ENCODE assay signal across 19 mouse cellular contexts in genomic region chr7:105808385-105808784, GRCm38 (mm10). TPM values are rescaled to one million over a fixed set of nuclear protein-coding genes. Genes with fewer than 3 reads are reported as not detected.
DNase-seq lines count a peak whose midpoint lies in the region; ATAC-seq and TF ChIP-seq lines count a peak whose summit lies in the region.
"Had no signal": no experiment of that assay in that cellular context is flagged by ENCODE, and none has a peak within 500 bp of the region (broad histone marks: within the 10 kb centered on the region; RNA-seq: fewer than 3 reads in every experiment).

No protein-coding gene starts in this region.

- no peaks in the 10 kb centered on the region for H3K27me3 ChIP-seq in lung, embryonic 14.5 days (ENCODE audit: insufficient read depth, low read length)
- no peaks in the 10 kb centered on the region for H3K27me3 ChIP-seq in kidney, postnatal 0 days (ENCODE audit: insufficient read depth, low read length)
- H3K27me3 ChIP-seq in stomach, postnatal 0 days (ENCODE audit: control insufficient read depth, insufficient read depth, low read length), result no peaks in the 10 kb centered on the region
- H3K27me3 ChIP-seq: forebrain, embryonic 13.5 days; hindbrain, embryonic 15.5 days; megakaryocyte, embryonic 14.5 days; midbrain, embryonic 15.5 days had no signal

- ATAC-seq in lung, embryonic 14.5 days (ENCODE audit: insufficient read depth), result no peak
- ATAC-seq in kidney, postnatal 0 days (replicated peaks; ENCODE audit: low FRiP score, low read depth), result no peak
- ATAC-seq in monocyte, adult 5-6 weeks (replicated peaks; ENCODE audit: insufficient number of reproducible peaks, low FRiP score, low TSS enrichment, poor library complexity, severe bottlenecking), result no peak
- no peak for ATAC-seq in stomach, postnatal 0 days (ENCODE audit: low FRiP score, low TSS enrichment)
- ATAC-seq: forebrain, embryonic 13.5 days; intestine, embryonic 16.5 days; midbrain, embryonic 15.5 days had no signal

- H3K9ac ChIP-seq in lung, embryonic 14.5 days, result no peak overlapping the region
- H3K9ac ChIP-seq in kidney, postnatal 0 days (ENCODE audit: low read depth, low read length), result no peak overlapping the region
- no peak overlapping the region for H3K9ac ChIP-seq in stomach, postnatal 0 days (ENCODE audit: low read length)
- H3K9ac ChIP-seq: forebrain, embryonic 13.5 days; hindbrain, embryonic 15.5 days; midbrain, embryonic 15.5 days had no signal

- H3K4me1 ChIP-seq in lung, embryonic 14.5 days (ENCODE audit: insufficient read depth), result peaks cover 6% of the 10 kb centered on the region
- H3K4me1 ChIP-seq in lung, adult 2 months (ENCODE audit: control insufficient read depth, insufficient read depth, low read length), result peaks cover 19% of the 10 kb centered on the region
- peaks cover 10% of the 10 kb centered on the region; the same call in 1 of the 2 replicates for H3K4me1 ChIP-seq in kidney, postnatal 0 days (replicated peaks; ENCODE audit: insufficient read depth, low read length)
- 0 out of 2 replicates have a peak, but pooled peaks cover 3% of the 10 kb centered on the region for H3K4me1 ChIP-seq in stomach, postnatal 0 days (replicated peaks; ENCODE audit: control insufficient read depth, insufficient read depth)

- no peaks in the 10 kb centered on the region for H3K9me3 ChIP-seq in lung, embryonic 14.5 days (ENCODE audit: low read depth, low read length)
- H3K9me3 ChIP-seq in kidney, postnatal 0 days (replicated peaks; ENCODE audit: low read length), result no peaks in the 10 kb centered on the region
- H3K9me3 ChIP-seq in stomach, postnatal 0 days (ENCODE audit: control insufficient read depth, low read length), result no peaks in the 10 kb centered on the region
- H3K9me3 ChIP-seq: embryonic facial prominence, embryonic 10.5 days; forebrain, embryonic 13.5 days; hindbrain, embryonic 15.5 days; megakaryocyte, embryonic 14.5 days; midbrain, embryonic 15.5 days had no signal

- TF ChIP-seq EP300 in stomach, postnatal 0 days (optimal IDR thresholded peaks at IDR 0.05), result no peak

- no peak overlapping the region for H3K4me2 ChIP-seq in lung, embryonic 14.5 days
- no peak overlapping the region for H3K4me2 ChIP-seq in kidney, postnatal 0 days (ENCODE audit: low read length)
- no peak overlapping the region for H3K4me2 ChIP-seq in stomach, postnatal 0 days (replicated peaks; ENCODE audit: low read depth)
- H3K4me2 ChIP-seq: forebrain, embryonic 13.5 days; hindbrain, embryonic 15.5 days; midbrain, embryonic 15.5 days had no signal

- TF ChIP-seq POLR2A in lung, adult 2 months (IDR thresholded peaks at IDR 0.05; ENCODE audit: borderline replicate concordance, extremely low read depth, low read depth, low read length), result no peak

- peaks cover 23% of the 10 kb centered on the region for H3K36me3 ChIP-seq in lung, embryonic 14.5 days (ENCODE audit: insufficient read depth)
- peaks cover 13% of the 10 kb centered on the region; the same call in 1 of the 2 replicates for H3K36me3 ChIP-seq in kidney, postnatal 0 days (ENCODE audit: insufficient read depth, low read length)
- H3K36me3 ChIP-seq in stomach, postnatal 0 days (ENCODE audit: control insufficient read depth, insufficient read depth, low read length), result no peaks in the 10 kb centered on the region

- TF ChIP-seq CTCF in lung, embryonic 14.5 days (IDR thresholded peaks at IDR 0.05; ENCODE audit: low read depth), result no peak
- TF ChIP-seq CTCF in lung, adult 2 months (IDR thresholded peaks at IDR 0.05; ENCODE audit: insufficient read depth, low read length), result no peak
- TF ChIP-seq CTCF in kidney, postnatal 0 days (IDR thresholded peaks at IDR 0.05; ENCODE audit: low read depth), result no peak
- no peak for TF ChIP-seq CTCF in stomach, postnatal 0 days (IDR thresholded peaks at IDR 0.05; ENCODE audit: low read depth)

- H3K27ac ChIP-seq in lung, embryonic 14.5 days (ENCODE audit: low read depth), result no peak overlapping the region
- no peak overlapping the region for H3K27ac ChIP-seq in kidney, postnatal 0 days
- no peak overlapping the region for H3K27ac ChIP-seq in stomach, postnatal 0 days (replicated peaks)
- H3K27ac ChIP-seq: embryonic facial prominence, embryonic 10.5 days; forebrain, embryonic 13.5 days; hindbrain, embryonic 15.5 days; midbrain, embryonic 15.5 days had no signal

- DNase-seq in heart, adult 9 months (ENCODE audit: low spot score in 2 of 2), result peak; percentile 49 to 75
- DNase-seq in heart, postnatal 10 days, result no peak
- peak; percentile 33 for DNase-seq in lung, embryonic 14.5 days
- no peak for DNase-seq in lung, adult 2 months
- DNase-seq in kidney, postnatal 0 days (ENCODE audit: low spot score), result peak; percentile 37
- no peak for DNase-seq in stomach, postnatal 0 days (ENCODE audit: low spot score)
- DNase-seq: adrenal gland, postnatal 10 days; B cell, adult 2 months; cerebellum, adult 11-12 months; cerebellum, postnatal 25 days; retina, postnatal 1 day had no signal

- WGBS in lung, embryonic 14.5 days, result 85% methylated on average over 1 of the region's 1 CpGs
- WGBS in lung, adult 2 months, result 40% methylated on average over 1 of the region's 1 CpGs
- WGBS in kidney, postnatal 0 days, result 72% methylated on average over 1 of the region's 1 CpGs
- 92% methylated on average over 1 of the region's 1 CpGs for WGBS in stomach, postnatal 0 days

- no peak overlapping the region for H3K4me3 ChIP-seq in lung, embryonic 14.5 days (ENCODE audit: low read depth, low read length)
- H3K4me3 ChIP-seq in lung, adult 2 months (replicated peaks; ENCODE audit: extremely low read depth, low read depth, low read length), result no peak overlapping the region
- no peak overlapping the region for H3K4me3 ChIP-seq in kidney, postnatal 0 days (replicated peaks; ENCODE audit: low read depth, low read length)
- no peak overlapping the region for H3K4me3 ChIP-seq in stomach, postnatal 0 days (ENCODE audit: low read depth, low read length)
- H3K4me3 ChIP-seq: embryonic facial prominence, embryonic 10.5 days; forebrain, embryonic 13.5 days; hindbrain, embryonic 15.5 days; midbrain, embryonic 15.5 days had no signal

- intact Hi-C loops in heart, postnatal 10 days (cut with DNase I), result loop anchor here (2.0 to 5.0 kb wide), 2 partner anchors 30 to 326 kb away; partner anchors contain the start of gene Cavin3

RNA-seq across cellular contexts. Expression of gene Mrpl17, which starts 2.5 kb away (rescaled TPM):
- 100 to 1,000 TPM in 1 of 2 experiments, 10 to 100 TPM in 1; 100.0 to 110 TPM for total RNA-seq in heart, postnatal 10 days (2021)
- 384 and 388 TPM in 2 replicates for polyA plus RNA-seq in lung, embryonic 14.5 days (2014; fragmentation: Nextera tagmentation; extraction: Ambion mirVana)
- polyA plus RNA-seq in lung, adult 2 months (2012; rRNA removed), result 142 and 172 TPM in 2 replicates
- 415 and 457 TPM in 2 replicates for polyA plus RNA-seq in kidney, postnatal 0 days (2015; fragmentation: Nextera tagmentation; extraction: Ambion mirVana)
- total RNA-seq in monocyte, adult 5-6 weeks (2017), result 12.5 to 18.7 TPM (median 17.9 TPM) in 3 replicates
- polyA plus RNA-seq in stomach, postnatal 0 days (2015; fragmentation: Nextera tagmentation; extraction: Ambion mirVana), result 320 and 359 TPM in 2 replicates

RNA-seq across cellular contexts. Expression of gene Dchs1, which starts 20.9 kb away (rescaled TPM):
- total RNA-seq in heart, postnatal 10 days (2021), result 10 to 100 TPM; 30.6 to 34.2 TPM
- polyA plus RNA-seq in lung, embryonic 14.5 days (2014; fragmentation: Nextera tagmentation; extraction: Ambion mirVana), result 17.7 and 20.7 TPM in 2 replicates
- 13.9 and 14.8 TPM in 2 replicates for polyA plus RNA-seq in lung, adult 2 months (2012; rRNA removed)
- polyA plus RNA-seq in kidney, postnatal 0 days (2015; fragmentation: Nextera tagmentation; extraction: Ambion mirVana), result 5.6 and 6.1 TPM in 2 replicates
- total RNA-seq in monocyte, adult 5-6 weeks (2017), result not detected in 3 replicates
- 2.5 and 2.8 TPM in 2 replicates for polyA plus RNA-seq in stomach, postnatal 0 days (2015; fragmentation: Nextera tagmentation; extraction: Ambion mirVana)
- total RNA-seq: granulocyte monocyte progenitor cell, adult 5-6 weeks had no signal

RNA-seq across cellular contexts. Expression of gene Tpp1, which starts 56.4 kb away (rescaled TPM):
- 10 to 100 TPM; 42.2 to 46.6 TPM for total RNA-seq in heart, postnatal 10 days (2021)
- 73.7 and 78.2 TPM in 2 replicates for polyA plus RNA-seq in lung, embryonic 14.5 days (2014; fragmentation: Nextera tagmentation; extraction: Ambion mirVana)
- 141 and 187 TPM in 2 replicates for polyA plus RNA-seq in lung, adult 2 months (2012; rRNA removed)
- polyA plus RNA-seq in kidney, postnatal 0 days (2015; fragmentation: Nextera tagmentation; extraction: Ambion mirVana), result 114 and 123 TPM in 2 replicates
- 13.5 to 25.3 TPM (median 22.9 TPM) in 3 replicates for total RNA-seq in monocyte, adult 5-6 weeks (2017)
- 46.1 and 52.6 TPM in 2 replicates for polyA plus RNA-seq in stomach, postnatal 0 days (2015; fragmentation: Nextera tagmentation; extraction: Ambion mirVana)

Comparison
In these comparisons a context has a peak if more than half of its experiments do, and no peak if none do; other contexts are left out.
1. DNase-seq: peak in heart, adult 9 months (2 of 2), lung, embryonic 14.5 days (single experiment) and kidney, postnatal 0 days (single experiment); none in heart, postnatal 10 days (0 of 2), lung, adult 2 months (single experiment) and stomach, postnatal 0 days (single experiment).